ENCODE assay signal across 16 mouse cellular contexts in genomic region chr10:111103512-111103911, GRCm38 (mm10).
DNase-seq lines count a peak whose midpoint lies in the region; ATAC-seq and TF ChIP-seq lines count a peak whose summit lies in the region.
"Had no signal": no experiment of that assay in that cellular context is flagged by ENCODE, and none has a peak within 500 bp of the region (broad histone marks: within the 10 kb centered on the region; RNA-seq: fewer than 3 reads in every experiment).

No protein-coding gene starts in this region.

- 77% methylated on average over 5 of the region's 5 CpGs for WGBS in heart, embryonic 14.5 days
- 54% methylated on average over 5 of the region's 5 CpGs for WGBS in liver, postnatal 0 days (ENCODE audit: insufficient replicate concordance)
- 68% methylated on average over 5 of the region's 5 CpGs for WGBS in intestine, embryonic 15.5 days

- TF ChIP-seq RAD21 in CH12.LX (IDR thresholded peaks at IDR 0.05; ENCODE audit: low read depth, low read length) = no peak

- no peak overlapping the region for H3K9ac ChIP-seq in heart, embryonic 14.5 days (ENCODE audit: low read length)
- peak overlapping the region; percentile 29; the same call in 1 of the 2 replicates for H3K9ac ChIP-seq in CH12.LX (ENCODE audit: insufficient read depth, low read depth)
- H3K9ac ChIP-seq in liver, postnatal 0 days (replicated peaks) = no peak overlapping the region
- H3K9ac ChIP-seq in intestine, embryonic 15.5 days = no peak overlapping the region
- H3K9ac ChIP-seq: forebrain, postnatal 0 days; hindbrain, embryonic 13.5 days; midbrain, embryonic 12.5 days; stomach, embryonic 15.5 days had no signal

- peak overlapping the region; percentile 24 to 49; a peak in 2 of 4 replicates for H3K27ac ChIP-seq in heart, embryonic 14.5 days (replicated peaks in 1 of 2; ENCODE audit: control insufficient read depth in 1 of 2, insufficient read depth in 1 of 2, low read depth in 2 of 2, low read length in 2 of 2)
- H3K27ac ChIP-seq in CH12.LX (ENCODE audit: insufficient read depth, low read depth) = no peak overlapping the region
- peak overlapping the region; percentile 58; the same call in 1 of the 2 replicates for H3K27ac ChIP-seq in brown adipose tissue, adult 24 weeks (replicated peaks; ENCODE audit: low read depth, low read length)
- H3K27ac ChIP-seq in liver, postnatal 0 days (ENCODE audit: low read depth) = no peak overlapping the region; the same call in 1 of the 2 replicates
- H3K27ac ChIP-seq in intestine, embryonic 15.5 days = no peak overlapping the region
- H3K27ac ChIP-seq: hindbrain, embryonic 13.5 days; kidney, postnatal 0 days; limb, embryonic 10.5 days; midbrain, embryonic 12.5 days; stomach, embryonic 15.5 days had no signal

- dilution Hi-C loops in CH12.LX (cut with MboI; ENCODE audit: extremely low pct_ligation_motif_present, extremely low pct_unique_long_range_greater_than_20kb, low sequenced_read_pairs) = no loop called here

- no peak for TF ChIP-seq POLR2A in CH12.LX (IDR thresholded peaks at IDR 0.05; ENCODE audit: low read depth, low read length)

- no peak for ATAC-seq in heart, embryonic 14.5 days (ENCODE audit: insufficient number of reproducible peaks, insufficient read depth, low FRiP score, low read depth)
- ATAC-seq in liver, postnatal 0 days = no peak
- ATAC-seq in intestine, embryonic 15.5 days = no peak
- ATAC-seq: forebrain, postnatal 0 days had no signal

- no peak overlapping the region for H3K4me2 ChIP-seq in heart, embryonic 14.5 days (ENCODE audit: low read length)
- peak overlapping the region; percentile 89; the same call in 1 of the 2 replicates for H3K4me2 ChIP-seq in CH12.LX (ENCODE audit: insufficient read depth, low read depth, poor library complexity, severe bottlenecking)
- H3K4me2 ChIP-seq in liver, postnatal 0 days (ENCODE audit: low read depth, low read length) = peak overlapping the region; percentile 65
- no peak overlapping the region for H3K4me2 ChIP-seq in intestine, embryonic 15.5 days (replicated peaks)
- H3K4me2 ChIP-seq: hindbrain, embryonic 13.5 days; midbrain, embryonic 12.5 days had no signal

- in situ Hi-C loops in CH12.LX (cut with MboI; ENCODE audit: low pct_ligation_motif_present, low pct_unique_long_range_greater_than_20kb, low sequenced_read_pairs) = loop anchor here (25.0 kb wide), 1 partner anchor 534 kb away; no protein-coding TSS in a partner anchor

- peaks cover 11 to 19% of the 10 kb centered on the region in 2 experiments for H3K4me1 ChIP-seq in heart, embryonic 14.5 days (ENCODE audit: control insufficient read depth in 2 of 2, insufficient read depth in 2 of 2, low read length in 2 of 2)
- peaks cover 0 to 27% of the 10 kb centered on the region in 2 experiments; a peak in 3 of 4 replicates for H3K4me1 ChIP-seq in CH12.LX (ENCODE audit: control insufficient read depth in 1 of 2, insufficient read depth in 2 of 2)
- H3K4me1 ChIP-seq in brown adipose tissue, adult 24 weeks (ENCODE audit: control insufficient read depth, insufficient read depth, insufficient read length, low read length) = peaks cover 3% of the 10 kb centered on the region; the same call in 1 of the 2 replicates
- H3K4me1 ChIP-seq in liver, postnatal 0 days (ENCODE audit: insufficient read depth) = no peaks in the 10 kb centered on the region
- no peaks in the 10 kb centered on the region for H3K4me1 ChIP-seq in intestine, embryonic 15.5 days (replicated peaks)
- H3K4me1 ChIP-seq: stomach, embryonic 15.5 days had no signal

- H3K36me3 ChIP-seq in heart, embryonic 14.5 days (ENCODE audit: control insufficient read depth, insufficient read depth, low read length) = no peaks in the 10 kb centered on the region
- H3K36me3 ChIP-seq in CH12.LX (replicated peaks in 1 of 2; ENCODE audit: control insufficient read depth in 1 of 2, insufficient read depth in 1 of 2, low read length in 1 of 2) = no peaks in the 10 kb centered on the region
- H3K36me3 ChIP-seq in liver, postnatal 0 days (replicated peaks; ENCODE audit: insufficient read depth, low read length) = no peaks in the 10 kb centered on the region
- H3K36me3 ChIP-seq in intestine, embryonic 15.5 days = no peaks in the 10 kb centered on the region
- H3K36me3 ChIP-seq: hindbrain, embryonic 13.5 days; limb, embryonic 10.5 days; midbrain, embryonic 12.5 days; stomach, embryonic 15.5 days had no signal

- no peaks in the 10 kb centered on the region for H3K79me2 ChIP-seq in CH12.LX (replicated peaks; ENCODE audit: control insufficient read depth, extremely low read depth, insufficient read depth, poor library complexity, severe bottlenecking)

- H3K9me3 ChIP-seq in heart, embryonic 14.5 days (ENCODE audit: control insufficient read depth, low read length) = no peaks in the 10 kb centered on the region
- peaks cover 4% of the 10 kb centered on the region for H3K9me3 ChIP-seq in CH12.LX (replicated peaks; ENCODE audit: low read length)
- H3K9me3 ChIP-seq in liver, postnatal 0 days (ENCODE audit: low read length) = no peaks in the 10 kb centered on the region
- no peaks in the 10 kb centered on the region for H3K9me3 ChIP-seq in intestine, embryonic 15.5 days
- H3K9me3 ChIP-seq: hindbrain, embryonic 13.5 days; limb, embryonic 10.5 days; midbrain, embryonic 12.5 days; stomach, embryonic 15.5 days had no signal

- no peaks in the 10 kb centered on the region for H3K27me3 ChIP-seq in heart, embryonic 14.5 days (ENCODE audit: control insufficient read depth, insufficient read depth, low read length)
- peaks cover 2% of the 10 kb centered on the region for H3K27me3 ChIP-seq in CH12.LX (replicated peaks)
- H3K27me3 ChIP-seq in liver, postnatal 0 days (ENCODE audit: insufficient read depth, low read length) = no peaks in the 10 kb centered on the region
- no peaks in the 10 kb centered on the region for H3K27me3 ChIP-seq in intestine, embryonic 15.5 days (replicated peaks)
- H3K27me3 ChIP-seq: hindbrain, embryonic 13.5 days; midbrain, embryonic 12.5 days; stomach, embryonic 15.5 days had no signal

- no peak overlapping the region for H3K4me3 ChIP-seq in heart, embryonic 14.5 days (ENCODE audit: control insufficient read depth in 1 of 2, insufficient read depth in 1 of 2, low read depth in 1 of 2, low read length in 2 of 2)
- H3K4me3 ChIP-seq in CH12.LX (replicated peaks in 1 of 3; ENCODE audit: low read depth in 2 of 3, low read length in 2 of 3, poor library complexity in 1 of 3) = peak overlapping the region in 2 of 3 experiments; percentile 34 to 50
- peak overlapping the region; percentile 37; the same call in 1 of the 2 replicates for H3K4me3 ChIP-seq in brown adipose tissue, adult 24 weeks (ENCODE audit: insufficient read depth, low read depth, low read length)
- H3K4me3 ChIP-seq in liver, postnatal 0 days (ENCODE audit: low read depth, low read length) = no peak overlapping the region
- no peak overlapping the region for H3K4me3 ChIP-seq in intestine, embryonic 15.5 days (replicated peaks)
- H3K4me3 ChIP-seq: hindbrain, embryonic 13.5 days; limb, embryonic 10.5 days; midbrain, embryonic 12.5 days; stomach, embryonic 15.5 days had no signal

- no peak for TF ChIP-seq CTCF in CH12.LX (conservative IDR thresholded peaks at IDR 0.05 in 1 of 2, IDR thresholded peaks at IDR 0.05 in 1 of 2; ENCODE audit: low read depth in 2 of 2, low read length in 2 of 2)
- no peak for TF ChIP-seq CTCF in liver, postnatal 0 days (IDR thresholded peaks at IDR 0.05; ENCODE audit: low read depth)

- DNase-seq in heart, adult 18-20 months = no peak
- DNase-seq in CH12.LX (ENCODE audit: extremely low read depth) = no peak
- no peak for DNase-seq in liver, postnatal 0 days
- DNase-seq in frontal cortex, postnatal 10 days (ENCODE audit: low spot score in 2 of 2) = no peak
- DNase-seq: cerebellum, adult 11 months; cerebellum, postnatal 10 days; forebrain, postnatal 0 days; thymus, postnatal 25 days had no signal

- no peak for TF ChIP-seq EP300 in CH12.LX (IDR thresholded peaks at IDR 0.05; ENCODE audit: low read length)
- TF ChIP-seq EP300 in liver, postnatal 0 days (IDR thresholded peaks at IDR 0.05; ENCODE audit: low read depth) = no peak

TF ChIP-seq in CH12.LX, 34 proteins besides CTCF, POLR2A, EP300 and RAD21:
- TF ChIP-seq ZMIZ1 (IDR thresholded peaks at IDR 0.05; ENCODE audit: low read depth, low read length) = no peak
- TF ChIP-seq MEF2A (IDR thresholded peaks at IDR 0.05; ENCODE audit: borderline replicate concordance, low read depth, low read length) = no peak
- no peak for TF ChIP-seq ZKSCAN1 (IDR thresholded peaks at IDR 0.05; ENCODE audit: borderline replicate concordance, low read depth, low read length)
- TF ChIP-seq ELF1 (IDR thresholded peaks at IDR 0.05; ENCODE audit: low read depth, low read length) = no peak
- TF ChIP-seq SIN3A (IDR thresholded peaks at IDR 0.05; ENCODE audit: low read length) = no peak
- no peak for TF ChIP-seq JUND (conservative IDR thresholded peaks at IDR 0.05; ENCODE audit: low read depth, low read length)
- no peak for TF ChIP-seq ETS1 (conservative IDR thresholded peaks at IDR 0.05; ENCODE audit: low read depth, low read length)
- TF ChIP-seq GABPA (IDR thresholded peaks at IDR 0.05; ENCODE audit: insufficient replicate concordance, low read depth, low read length) = no peak
TF ChIP-seq in CH12.LX: peak in this region for 0.

Comparison
In these comparisons a context has a peak if more than half of its experiments do, and no peak if none do; other contexts are left out.
1. H3K27ac ChIP-seq: peak in heart, embryonic 14.5 days (2 of 2) and brown adipose tissue, adult 24 weeks (single experiment); none in CH12.LX (single experiment), liver, postnatal 0 days (single experiment) and intestine, embryonic 15.5 days (single experiment).
2. H3K4me2 ChIP-seq: peak in CH12.LX (single experiment) and liver, postnatal 0 days (single experiment); none in heart, embryonic 14.5 days (single experiment) and intestine, embryonic 15.5 days (single experiment).
3. H3K4me3 ChIP-seq: peak in CH12.LX (2 of 3) and brown adipose tissue, adult 24 weeks (single experiment); none in heart, embryonic 14.5 days (0 of 2), liver, postnatal 0 days (single experiment) and intestine, embryonic 15.5 days (single experiment).